Mouse (Mus musculus) hindbrain, embryonic 14.5 days (tissue): ENCODE data around the gene Ephb2. TPM values are rescaled to one million over a fixed set of nuclear protein-coding genes. Genes with fewer than 3 reads are reported as not detected.

Source experiments
- ATAC-seq: fragments of 200-750 bp; cut with Nextera tagmentation; 2 replicates; pipeline ENCODE4 v1.8.0; 2017; ENCODE audit warnings: moderate number of reproducible peaks, mild to moderate bottlenecking, moderate TSS enrichment, moderate library complexity; ENCODE audit not compliant: low FRiP score
- DNase-seq: peaks from one replicate; pipeline ENCODE4 v3.0.0-alpha.2; 2015; ENCODE audit warnings: low spot score
- H3K27ac ChIP-seq: fragments of 300-500 bp; sonication (generic); 2 replicates; pipeline ENCODE4 v1.5.1; 2014; ENCODE audit warnings: mild to moderate bottlenecking, moderate library complexity
- H3K27me3 ChIP-seq: fragments of 300-500 bp; sonication (generic); 2 replicates; pipeline ENCODE4 v1.6.1; 2014; ENCODE audit warnings: mild to moderate bottlenecking, low read length, mixed read lengths; ENCODE audit not compliant: control insufficient read depth, insufficient read depth
- H3K36me3 ChIP-seq: fragments of 300-500 bp; sonication (generic); replicated peaks from 2 replicates; pipeline ENCODE4 v1.6.1; 2014; ENCODE audit not compliant: control insufficient read depth, insufficient read depth
- H3K4me1 ChIP-seq: fragments of 300-500 bp; sonication (generic); replicated peaks from 2 replicates; pipeline ENCODE4 v1.6.1; 2014; ENCODE audit warnings: antibody characterized with exemption, low read length, mixed read lengths; ENCODE audit not compliant: control insufficient read depth, insufficient read depth
- H3K4me2 ChIP-seq: fragments of 300-500 bp; sonication (generic); replicated peaks from 2 replicates; pipeline ENCODE4 v1.6.1; 2014; ENCODE audit warnings: mild to moderate bottlenecking, moderate library complexity
- H3K4me3 ChIP-seq: fragments of 300-500 bp; sonication (generic); replicated peaks from 2 replicates; pipeline ENCODE4 v1.5.1; 2014; ENCODE audit warnings: mild to moderate bottlenecking, low read length
- H3K9ac ChIP-seq: fragments of 300-500 bp; sonication (generic); 2 replicates; pipeline ENCODE4 v1.6.1; 2014
- H3K9me3 ChIP-seq: fragments of 300-500 bp; sonication (generic); 2 replicates; pipeline ENCODE4 v1.6.1; 2016; ENCODE audit warnings: low read length; ENCODE audit not compliant: control insufficient read depth
- WGBS: fragments of 180-500 bp; shearing (Covaris S2); extraction: QIAGEN DNeasy Blood & Tissue Kit; methylation state at CpG from one replicate; pipeline ENCODE4 v1.1.7; 2014; 5-methylcytosine and 5-hydroxymethylcytosine counted together
- polyA plus RNA-seq: library from polyadenylated mRNA; unstranded; fragments of >200 nt; fragmentation: Nextera tagmentation; extraction: Ambion mirVana; gene quantifications from 2 replicates; pipeline ENCODE4 v1.2.1, GENCODE M21; 2014

The Ephb2 gene
- polyA plus RNA-seq, 1 experiment from 2014 or later: 28.1 TPM

- ATAC-seq (peak; percentile 41), DNase-seq (peak; percentile 56)
- Histone ChIP-seq H3K9me3 (no peaks in the 10 kb centered on the region), H3K27ac (peak overlapping the region; percentile 89), H3K9ac (peak overlapping the region; percentile 47), H3K4me2 (peak overlapping the region; percentile 5; the same call in 1 of the 2 replicates), H3K4me1 (peaks cover 67% of the 10 kb centered on the region), H3K36me3 (no peaks in the 10 kb centered on the region), H3K4me3 (no peak overlapping the region), H3K27me3 (no peaks in the 10 kb centered on the region)
- WGBS: 4% methylated on average over 19 of the region's 19 CpGs
These were observed 85.0 kb downstream of the Ephb2 start for GRCm38 (mm10) chr4:136750578-136751338.

- H3K4me3 ChIP-seq: no peak overlapping the region
- H3K36me3 ChIP-seq: no peaks in the 10 kb centered on the region
- peaks cover 59% of the 10 kb centered on the region for H3K4me1 ChIP-seq
- peak; percentile 49 for ATAC-seq
- no peak for DNase-seq
- H3K27me3 ChIP-seq: no peaks in the 10 kb centered on the region
- 9% methylated on average over 19 of the region's 19 CpGs for WGBS
- H3K4me2 ChIP-seq: peak overlapping the region; percentile 5; the same call in 1 of the 2 replicates
- no peaks in the 10 kb centered on the region for H3K9me3 ChIP-seq
- H3K27ac ChIP-seq: peak overlapping the region; percentile 89
- H3K9ac ChIP-seq: peak overlapping the region; percentile 47
These were observed 85.8 kb downstream of the Ephb2 start for GRCm38 (mm10) chr4:136749851-136750577.

- H3K4me3 ChIP-seq: no peak overlapping the region
- DNase-seq (no peak), ATAC-seq (no peak)
- H3K9ac ChIP-seq: 0 out of 2 replicates have a peak overlapping the region, but pooled peaks have one; percentile 32
- 11% methylated on average over 4 of the region's 4 CpGs for WGBS
- no peak overlapping the region for H3K4me2 ChIP-seq
- H3K27me3 ChIP-seq: no peaks in the 10 kb centered on the region
- no peaks in the 10 kb centered on the region for H3K36me3 ChIP-seq
- H3K27ac ChIP-seq: peak overlapping the region; percentile 89
- H3K9me3 ChIP-seq: no peaks in the 10 kb centered on the region
- H3K4me1 ChIP-seq: peaks cover 53% of the 10 kb centered on the region
These were observed 86.4 kb downstream of the Ephb2 start for GRCm38 (mm10) chr4:136749431-136749830.

GRCm38 (mm10) chr4:136748842-136749392 is 86.9 kb downstream of the Ephb2 start:
- H3K4me3 ChIP-seq: no peak overlapping the region
- DNase-seq: no peak
- 40% methylated on average over 7 of the region's 7 CpGs for WGBS
- H3K27me3 ChIP-seq: no peaks in the 10 kb centered on the region
- H3K27ac ChIP-seq: peak overlapping the region; percentile 89; the same call in 1 of the 2 replicates
- no peak for ATAC-seq
- H3K36me3 ChIP-seq: no peaks in the 10 kb centered on the region
- H3K4me1 ChIP-seq: peaks cover 48% of the 10 kb centered on the region
- H3K9ac ChIP-seq: no peak overlapping the region
- no peak overlapping the region for H3K4me2 ChIP-seq
- H3K9me3 ChIP-seq: no peaks in the 10 kb centered on the region

- Histone ChIP-seq H3K4me2 (no peak overlapping the region), H3K4me3 (no peak overlapping the region), H3K27me3 (no peaks in the 10 kb centered on the region), H3K9me3 (no peaks in the 10 kb centered on the region), H3K36me3 (no peaks in the 10 kb centered on the region), H3K4me1 (peaks cover 51% of the 10 kb centered on the region), H3K9ac (no peak overlapping the region), H3K27ac (no peak overlapping the region)
- DNase-seq: no peak
- no peak for ATAC-seq
- WGBS: 47% methylated on average over 1 of the region's 1 CpGs
These were observed 89.3 kb downstream of the Ephb2 start for GRCm38 (mm10) chr4:136746516-136746915.

GRCm38 (mm10) chr4:136742677-136743076 is 93.1 kb downstream of the Ephb2 start:
- H3K4me1 ChIP-seq: peaks cover 41% of the 10 kb centered on the region
- no peaks in the 10 kb centered on the region for H3K36me3 ChIP-seq
- no peak for DNase-seq
- no peak overlapping the region for H3K4me3 ChIP-seq
- H3K9ac ChIP-seq: no peak overlapping the region
- H3K9me3 ChIP-seq: no peaks in the 10 kb centered on the region
- 2% methylated on average over 5 of the region's 5 CpGs for WGBS
- no peak overlapping the region for H3K4me2 ChIP-seq
- H3K27me3 ChIP-seq: no peaks in the 10 kb centered on the region
- peak; percentile 61 for ATAC-seq
- H3K27ac ChIP-seq: peak overlapping the region; percentile 69

GRCm38 (mm10) chr4:136741840-136742239 is 93.9 kb downstream of the Ephb2 start:
- no peaks in the 10 kb centered on the region for H3K27me3 ChIP-seq
- ATAC-seq (no peak), DNase-seq (no peak)
- no peak overlapping the region for H3K4me3 ChIP-seq
- H3K9me3 ChIP-seq: no peaks in the 10 kb centered on the region
- 43% methylated on average over 14 of the region's 14 CpGs for WGBS
- no peak overlapping the region; the same call in 1 of the 2 replicates for H3K4me2 ChIP-seq
- H3K9ac ChIP-seq: no peak overlapping the region
- H3K36me3 ChIP-seq: no peaks in the 10 kb centered on the region
- peaks cover 41% of the 10 kb centered on the region for H3K4me1 ChIP-seq
- peak overlapping the region; percentile 69 for H3K27ac ChIP-seq

GRCm38 (mm10) chr4:136740963-136741362 is 94.8 kb downstream of the Ephb2 start:
- no peaks in the 10 kb centered on the region for H3K9me3 ChIP-seq
- H3K4me2 ChIP-seq: no peak overlapping the region
- no peak for DNase-seq
- no peak overlapping the region for H3K9ac ChIP-seq
- ATAC-seq: no peak
- no peak overlapping the region for H3K27ac ChIP-seq
- H3K4me1 ChIP-seq: peaks cover 41% of the 10 kb centered on the region
- no peaks in the 10 kb centered on the region for H3K27me3 ChIP-seq
- WGBS: 88% methylated on average over 5 of the region's 5 CpGs
- no peak overlapping the region for H3K4me3 ChIP-seq
- no peaks in the 10 kb centered on the region for H3K36me3 ChIP-seq

GRCm38 (mm10) chr4:136739189-136739588 is 96.6 kb downstream of the Ephb2 start:
- no peaks in the 10 kb centered on the region for H3K9me3 ChIP-seq
- no peak for DNase-seq

More at GRCm38 (mm10) chr4:136739189-136739588, 96.6 kb downstream of the Ephb2 start:
- H3K27ac ChIP-seq: no peak overlapping the region
- H3K4me3 ChIP-seq: no peak overlapping the region
- H3K4me2 ChIP-seq: no peak overlapping the region
- peaks cover 52% of the 10 kb centered on the region for H3K4me1 ChIP-seq
- no peaks in the 10 kb centered on the region for H3K27me3 ChIP-seq
- H3K36me3 ChIP-seq: no peaks in the 10 kb centered on the region
- H3K9ac ChIP-seq: no peak overlapping the region
- no peak for ATAC-seq
- 16% methylated on average over 11 of the region's 11 CpGs for WGBS
